Mouse (Mus musculus) spleen, adult 18-20 months (tissue): Measurements from ENCODE around the gene Ccdc15.

Experiments used
- DNase-seq, 2 experiments: peaks; one replicate each; pipeline ENCODE4 v3.0.0; 2022; ENCODE audit warnings: mixed read lengths in 2 of 2

The Ccdc15 gene

DNA sequence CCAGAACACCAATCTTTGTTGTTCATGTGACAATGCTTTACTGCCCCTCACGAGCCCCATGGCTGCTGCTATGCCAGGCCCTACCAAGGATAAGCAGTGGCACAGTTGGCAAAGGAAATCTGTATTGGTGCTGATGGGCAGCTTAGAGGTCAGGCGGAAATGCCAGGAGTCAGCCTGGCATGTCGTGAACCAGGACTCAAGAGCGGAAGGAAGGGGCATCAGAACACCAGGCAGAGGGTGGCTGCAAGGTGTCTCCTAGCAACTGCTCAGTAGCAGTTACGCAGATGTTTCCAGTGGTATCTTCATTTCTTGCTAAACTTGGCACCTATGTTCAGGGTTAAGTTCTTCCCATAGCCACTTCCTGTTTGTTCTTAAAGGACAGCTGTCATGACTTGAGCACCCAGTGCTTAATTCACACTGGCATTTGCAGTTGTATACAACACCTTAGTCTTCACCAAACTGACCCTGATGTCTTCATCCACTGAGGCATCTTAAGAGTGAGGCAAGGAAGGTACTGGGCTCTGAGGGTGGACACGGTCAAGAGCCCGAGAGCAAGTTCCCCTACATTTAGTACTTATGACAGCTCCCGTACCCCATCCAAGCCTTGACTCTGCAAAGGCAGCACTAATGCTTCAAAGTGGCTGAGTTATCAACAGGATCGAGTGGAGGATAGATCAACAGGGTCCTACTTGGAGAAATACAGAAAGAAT is 117.6 kb downstream of the Ccdc15 start:
- DNase-seq = peak in 1 of 2 experiments; percentile 36

DNA sequence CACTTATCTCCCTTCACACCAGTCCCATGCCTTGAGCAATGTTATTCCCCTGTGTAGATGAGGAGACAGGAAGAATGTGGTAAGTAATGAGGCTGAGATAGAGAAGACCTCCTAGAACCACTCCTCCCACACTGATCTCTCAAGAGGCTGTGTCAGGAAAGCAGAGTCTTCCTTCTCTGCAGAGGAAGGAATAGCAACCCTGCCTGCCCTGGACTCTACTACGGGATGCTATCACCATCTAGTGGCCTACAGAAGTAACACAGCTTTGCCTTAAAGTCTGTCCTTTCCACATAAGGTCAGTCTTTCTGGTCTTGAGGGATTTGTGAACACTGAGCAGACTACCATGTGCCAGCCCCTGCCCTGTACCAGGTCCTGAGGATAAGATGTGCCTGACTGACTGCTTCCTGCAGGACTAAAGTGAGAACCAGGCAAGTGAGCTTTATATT is 118.3 kb downstream of the Ccdc15 start:
- peak in 1 of 2 experiments; percentile 45 for DNase-seq
